Mouse (Mus musculus) kidney, adult 2 months (tissue): ENCODE results near the gene Dupd1. TPM values are rescaled to one million over a fixed set of nuclear protein-coding genes. Genes with fewer than 3 reads are reported as not detected.
A peak's percentile ranks its signal among the peaks of the same experiment; 100 is the strongest.

Experiments used
- DNase-seq: peaks from one replicate; pipeline ENCODE4 v3.0.0; 2021
- H3K27ac ChIP-seq: fragments of 200-500 bp; 2 replicates; pipeline ENCODE4 v1.5.1; 2012; ENCODE audit warnings: low read depth, low read length, control low read depth, inconsistent platforms; ENCODE audit not compliant: insufficient read depth
- H3K27me3 ChIP-seq: fragments of 200-500 bp; replicated peaks from 2 replicates; pipeline ENCODE4 v1.6.1; 2012; ENCODE audit warnings: mild to moderate bottlenecking, moderate library complexity, low read length, inconsistent platforms; ENCODE audit not compliant: control insufficient read depth, insufficient read depth
- H3K36me3 ChIP-seq: fragments of 200-500 bp; 2 replicates; pipeline ENCODE4 v1.6.1; 2012; ENCODE audit warnings: mild to moderate bottlenecking, moderate library complexity, low read length, inconsistent platforms; ENCODE audit not compliant: control insufficient read depth, insufficient read depth
- H3K4me1 ChIP-seq: fragments of 200-500 bp; 2 replicates; pipeline ENCODE4 v1.6.1; 2011; ENCODE audit warnings: low read length; ENCODE audit not compliant: control insufficient read depth, insufficient read depth
- H3K4me3 ChIP-seq: fragments of 200-500 bp; 2 replicates; pipeline ENCODE4 v1.5.1; 2011; ENCODE audit warnings: mild to moderate bottlenecking, low read depth, low read length, control low read depth; ENCODE audit not compliant: insufficient read depth
- CTCF ChIP-seq: fragments of 200-500 bp; conservative IDR thresholded peaks from 2 replicates; pipeline ENCODE4 v1.5.1; 2011; ENCODE audit warnings: low read depth, mild to moderate bottlenecking, control low read depth, low read length, moderate library complexity, mixed read lengths; ENCODE audit not compliant: insufficient read depth, insufficient read length
- POLR2A ChIP-seq: fragments of 200-500 bp; IDR thresholded peaks from one replicate; pipeline ENCODE4 v1.6.1; 2011; ENCODE audit warnings: low read depth, low read length, control low read depth
- WGBS: fragments of 180-500 bp; shearing (Covaris S2); methylation state at CpG from one replicate; pipeline ENCODE4 v1.1.7; 2018; 5-methylcytosine and 5-hydroxymethylcytosine counted together
- polyA plus RNA-seq: library from polyadenylated mRNA; depleted of rRNA; stranded (reverse); fragments of >200 nt; gene quantifications from 2 replicates; pipeline ENCODE4 v1.2.3, GENCODE M21; 2012; rRNA removed

Gene Dupd1
- polyA plus RNA-seq, 1 experiment: 0.52 TPM

DNA sequence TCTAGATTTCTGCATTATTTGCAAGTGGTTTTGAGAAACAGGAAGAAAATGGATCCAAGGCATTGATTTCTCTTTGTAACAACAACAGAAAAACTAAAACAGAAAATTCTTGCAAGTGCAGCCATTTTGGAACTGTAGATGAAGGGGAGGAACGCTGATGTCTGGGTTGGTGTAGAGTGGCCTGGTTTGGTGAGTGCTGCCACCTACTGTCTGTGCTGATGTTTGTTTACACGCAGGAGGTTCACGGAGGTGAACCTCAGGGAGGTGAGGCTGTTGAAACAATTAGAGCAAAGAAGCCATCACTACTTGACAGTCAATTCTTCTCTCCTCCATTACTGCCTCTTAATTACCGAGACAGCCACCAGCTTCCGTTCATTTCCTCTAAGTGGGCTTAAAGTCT is 54.7 kb downstream of the Dupd1 start:
- TF ChIP-seq CTCF (peak; percentile 90), POLR2A (no peak)
- Histone ChIP-seq H3K4me3 (no peak overlapping the region), H3K4me1 (no peaks in the 10 kb centered on the region), H3K27ac (no peak overlapping the region), H3K36me3 (peaks cover 1% of the 10 kb centered on the region; the same call in 1 of the 2 replicates), H3K27me3 (no peaks in the 10 kb centered on the region)
- WGBS: 22% methylated on average over 5 of the region's 5 CpGs
- DNase-seq: peak; percentile 63

DNA sequence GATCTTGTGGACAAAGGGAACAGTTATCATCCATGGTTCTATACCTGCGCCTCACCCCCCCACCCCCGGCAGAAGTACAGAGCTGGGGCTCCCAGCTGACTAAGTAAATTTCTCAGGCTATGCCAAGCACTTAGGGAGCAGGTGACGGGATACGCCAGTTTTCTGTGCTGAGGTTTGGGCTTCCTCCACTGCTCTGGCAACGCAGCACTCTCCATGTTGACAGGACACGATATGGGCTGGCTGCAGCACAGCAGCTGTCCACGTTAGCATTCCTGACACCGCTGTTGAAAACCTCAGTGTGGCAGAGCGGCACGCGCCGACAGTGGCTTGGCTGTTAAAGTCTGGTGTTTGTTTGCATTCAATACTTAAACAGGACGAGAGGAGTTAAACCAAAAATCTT is 55.2 kb downstream of the Dupd1 start:
- H3K4me3 ChIP-seq: no peak overlapping the region
- no peaks in the 10 kb centered on the region for H3K4me1 ChIP-seq
- H3K27me3 ChIP-seq: no peaks in the 10 kb centered on the region
- TF ChIP-seq CTCF: no peak
- no peak overlapping the region for H3K27ac ChIP-seq
- H3K36me3 ChIP-seq: peaks cover 1% of the 10 kb centered on the region; the same call in 1 of the 2 replicates
- DNase-seq: no peak
- WGBS: 83% methylated on average over 13 of the region's 13 CpGs

DNA sequence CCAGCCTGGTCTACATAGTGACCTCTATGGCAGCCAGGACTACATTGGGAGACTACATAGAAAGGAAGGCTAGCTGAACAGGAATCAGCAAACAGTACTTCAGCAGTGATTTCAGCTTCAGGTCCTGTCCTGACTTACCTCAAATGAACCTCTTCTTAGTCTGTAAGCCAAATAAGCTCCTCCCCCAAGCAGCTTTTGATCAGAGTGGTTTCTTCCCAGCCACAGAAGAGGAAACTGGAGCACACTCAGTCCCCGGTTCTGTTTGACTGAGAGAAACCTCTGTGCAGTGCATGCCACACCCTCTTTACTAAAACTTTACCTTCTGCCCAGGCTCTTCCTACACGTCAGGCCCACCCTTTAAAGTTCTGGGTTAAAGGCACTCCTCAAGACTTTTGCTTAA is 60.6 kb downstream of the Dupd1 start:
- no peak for TF ChIP-seq POLR2A
- Histone ChIP-seq H3K27me3 (no peaks in the 10 kb centered on the region), H3K4me3 (no peak overlapping the region), H3K36me3 (peaks cover 2% of the 10 kb centered on the region; the same call in 1 of the 2 replicates), H3K4me1 (no peaks in the 10 kb centered on the region), H3K27ac (no peak overlapping the region)
- no peak for DNase-seq
- 58% methylated on average over 2 of the region's 2 CpGs for WGBS

DNA sequence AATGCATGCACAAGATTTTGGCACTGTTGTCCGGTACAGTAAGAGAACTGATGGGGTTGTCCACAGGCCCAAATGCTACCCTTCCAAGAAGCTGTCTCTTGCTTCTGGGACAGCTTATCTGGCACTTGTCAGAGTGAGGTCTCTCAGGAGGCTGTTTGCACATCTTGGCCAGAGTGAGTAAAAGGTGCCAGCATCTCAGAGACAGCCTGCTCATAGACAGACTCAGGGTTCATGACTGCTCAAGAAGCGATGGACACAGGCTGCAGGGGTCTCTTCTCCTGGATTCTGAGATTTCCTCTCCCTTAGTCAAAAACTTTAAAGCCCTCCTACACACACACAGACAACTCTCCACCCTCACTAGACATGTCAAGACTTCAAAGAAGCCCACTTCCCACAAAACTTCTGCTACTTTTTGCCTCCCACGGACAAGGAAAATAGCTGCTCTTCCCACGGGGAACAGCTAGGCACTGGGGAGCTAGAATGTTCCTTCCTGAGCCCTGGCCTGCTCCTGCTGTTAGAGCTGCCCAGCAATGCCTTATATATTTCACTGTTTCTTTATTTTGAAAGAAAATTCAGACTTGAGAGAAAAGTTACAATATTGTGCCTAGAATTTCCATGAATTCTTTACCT is 73.5 kb downstream of the Dupd1 start:
- DNase-seq: no peak
- no peaks in the 10 kb centered on the region; the same call in 1 of the 2 replicates for H3K36me3 ChIP-seq
- no peak for TF ChIP-seq POLR2A
- TF ChIP-seq CTCF: no peak
- no peak overlapping the region for H3K27ac ChIP-seq
- no peak overlapping the region for H3K4me3 ChIP-seq
- no peaks in the 10 kb centered on the region for H3K27me3 ChIP-seq
- H3K4me1 ChIP-seq: no peaks in the 10 kb centered on the region
- 67% methylated on average over 4 of the region's 4 CpGs for WGBS

DNA sequence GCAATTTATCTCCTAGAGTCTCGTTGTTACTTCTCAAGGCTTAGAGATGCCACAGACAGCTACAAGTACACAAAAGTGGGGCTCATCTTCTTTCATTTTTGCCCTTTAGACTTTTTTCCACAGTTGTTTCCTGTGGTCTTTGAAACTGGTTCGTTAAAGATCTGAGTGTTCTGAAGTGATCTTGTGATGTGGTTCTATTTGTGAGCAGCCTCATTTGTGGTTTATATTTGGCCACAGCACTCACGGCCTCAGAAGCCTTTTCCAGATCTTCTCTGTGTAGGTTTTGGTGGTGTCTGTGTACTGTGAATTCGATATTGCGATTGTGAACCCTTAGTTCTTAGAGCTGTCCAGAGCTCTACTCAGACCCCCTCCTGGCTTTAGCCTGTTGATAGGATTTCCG is 77.8 kb downstream of the Dupd1 start:
- WGBS: 80% methylated on average over 6 of the region's 6 CpGs
- no peaks in the 10 kb centered on the region for H3K27me3 ChIP-seq
- no peak for TF ChIP-seq POLR2A
- TF ChIP-seq CTCF: no peak
- no peak overlapping the region for H3K4me3 ChIP-seq
- DNase-seq: no peak
- no peak overlapping the region for H3K27ac ChIP-seq
- H3K4me1 ChIP-seq: no peaks in the 10 kb centered on the region
- H3K36me3 ChIP-seq: no peaks in the 10 kb centered on the region; the same call in 1 of the 2 replicates

DNA sequence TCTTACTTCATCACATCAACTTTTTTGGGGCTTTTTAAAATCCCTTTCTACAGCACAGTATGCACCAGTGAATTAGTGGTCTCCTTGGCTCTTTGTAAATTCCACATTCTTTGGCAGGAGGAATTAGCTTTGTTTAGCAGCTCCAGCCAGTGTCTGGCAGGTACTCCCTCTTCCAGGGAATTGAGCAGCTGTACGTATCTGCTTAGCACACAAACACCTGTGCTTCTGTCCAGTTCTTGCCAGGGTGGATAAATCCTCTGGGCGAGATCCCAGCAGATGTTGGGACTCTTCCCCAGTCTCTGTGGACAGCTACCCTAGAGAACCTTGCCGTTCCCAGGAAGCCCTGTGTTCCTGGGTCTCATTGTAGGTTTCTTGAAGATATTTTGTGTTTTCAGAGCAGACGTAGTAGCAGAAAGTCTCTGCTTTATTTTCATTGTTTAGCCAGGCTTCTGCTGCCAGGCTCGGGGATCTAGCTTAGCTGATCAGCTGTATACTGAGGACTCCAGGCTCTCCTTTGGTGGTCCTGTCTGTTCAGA is 82.6 kb downstream of the Dupd1 start:
- peaks cover 3% of the 10 kb centered on the region for H3K36me3 ChIP-seq
- WGBS: 86% methylated on average over 5 of the region's 5 CpGs
- TF ChIP-seq CTCF (no peak), POLR2A (no peak)

More for the DNA sequence above, 82.6 kb downstream of the Dupd1 start:
- no peak overlapping the region for H3K27ac ChIP-seq
- no peaks in the 10 kb centered on the region for H3K27me3 ChIP-seq
- no peak for DNase-seq
- no peak overlapping the region for H3K4me3 ChIP-seq
- H3K4me1 ChIP-seq: no peaks in the 10 kb centered on the region

Other genes starting within 250 kb of the Dupd1 start
- 9.4 and 9.5 TPM in 2 replicates for gene Kat6b, start 233.1 kb downstream of the Dupd1 start, polyA plus RNA-seq
- 21.1 and 23.9 TPM in 2 replicates for gene Samd8, start 36.0 kb upstream of the Dupd1 start, polyA plus RNA-seq
- gene Dusp13, start 36.6 kb upstream of the Dupd1 start, polyA plus RNA-seq: 1.1 and 1.8 TPM in 2 replicates
- gene Vdac2, start 110.7 kb upstream of the Dupd1 start, polyA plus RNA-seq: 140 and 166 TPM in 2 replicates
- gene Comtd1, start 134.4 kb upstream of the Dupd1 start, polyA plus RNA-seq: 30.3 and 35.2 TPM in 2 replicates